Mouse (Mus musculus) hindbrain, embryonic 11.5 days (tissue): ENCODE data around the gene Capn11. TPM values are rescaled to one million over a fixed set of nuclear protein-coding genes. Genes with fewer than 3 reads are reported as not detected.

ENCODE experiments used
- ATAC-seq: fragments of 200-750 bp; cut with Nextera tagmentation; 2 replicates; pipeline ENCODE4 v1.8.0; 2017; ENCODE audit warnings: mild to moderate bottlenecking, moderate TSS enrichment, moderate library complexity; ENCODE audit not compliant: low FRiP score
- DNase-seq: peaks from one replicate; pipeline ENCODE4 v3.0.0-alpha.2; 2015; ENCODE audit warnings: low spot score
- H3K27ac ChIP-seq: fragments of 300-500 bp; sonication (generic); 2 replicates; pipeline ENCODE4 v1.5.1; 2014; ENCODE audit warnings: mild to moderate bottlenecking, low read depth, low read length
- H3K27me3 ChIP-seq: fragments of 300-500 bp; sonication (generic); 2 replicates; pipeline ENCODE4 v1.6.1; 2014; ENCODE audit warnings: mild to moderate bottlenecking, low read length, moderate library complexity, mixed read lengths; ENCODE audit not compliant: control insufficient read depth, insufficient read depth
- H3K36me3 ChIP-seq: fragments of 300-500 bp; sonication (generic); 2 replicates; pipeline ENCODE4 v1.6.1; 2014; ENCODE audit warnings: mild to moderate bottlenecking, low read length, moderate library complexity, mixed read lengths; ENCODE audit not compliant: control insufficient read depth, insufficient read depth
- H3K4me1 ChIP-seq: fragments of 300-500 bp; sonication (generic); replicated peaks from 2 replicates; pipeline ENCODE4 v1.6.1; 2014; ENCODE audit warnings: low read length, mixed read lengths; ENCODE audit not compliant: control insufficient read depth, insufficient read depth
- H3K4me2 ChIP-seq: fragments of 300-500 bp; sonication (generic); replicated peaks from 2 replicates; pipeline ENCODE4 v1.6.1; 2014; ENCODE audit warnings: mild to moderate bottlenecking, low read depth, low read length
- H3K4me3 ChIP-seq: fragments of 300-500 bp; sonication (generic); 2 replicates; pipeline ENCODE4 v1.5.1; 2014; ENCODE audit warnings: low read depth, low read length
- H3K9ac ChIP-seq: fragments of 300-500 bp; sonication (generic); 2 replicates; pipeline ENCODE4 v1.6.1; 2014; ENCODE audit warnings: low read depth, low read length
- H3K9me3 ChIP-seq: fragments of 300-500 bp; sonication (generic); 2 replicates; pipeline ENCODE4 v1.6.1; 2016; ENCODE audit warnings: low read length; ENCODE audit not compliant: control insufficient read depth
- WGBS: fragments of 180-500 bp; shearing (Covaris S2); extraction: QIAGEN DNeasy Blood & Tissue Kit; methylation state at CpG from one replicate; pipeline ENCODE4 v1.1.7; 2014; 5-methylcytosine and 5-hydroxymethylcytosine counted together
- polyA plus RNA-seq: library from polyadenylated mRNA; unstranded; fragments of >200 nt; fragmentation: Nextera tagmentation; extraction: Ambion mirVana; gene quantifications from 2 replicates; pipeline ENCODE4 v1.2.1, GENCODE M21; 2014

The Capn11 gene
- polyA plus RNA-seq, 1 experiment from 2014 or later = 0.79 TPM

- no peaks in the 10 kb centered on the region for H3K27me3 ChIP-seq
- no peaks in the 10 kb centered on the region for H3K9me3 ChIP-seq
- no peaks in the 10 kb centered on the region; the same call in 1 of the 2 replicates for H3K4me1 ChIP-seq
- ATAC-seq = no peak
- H3K9ac ChIP-seq = no peak overlapping the region
- DNase-seq = no peak
- WGBS = 88% methylated on average over 7 of the region's 7 CpGs
- H3K27ac ChIP-seq = no peak overlapping the region
- H3K36me3 ChIP-seq = no peaks in the 10 kb centered on the region
- no peak overlapping the region for H3K4me3 ChIP-seq
- no peak overlapping the region for H3K4me2 ChIP-seq
These were observed 46.2 kb downstream of the Capn11 start for GRCm38 (mm10) chr17:45612921-45613320.

GRCm38 (mm10) chr17:45612008-45612407 lies 47.1 kb downstream of the Capn11 start:
- Histone ChIP-seq H3K9me3 (no peaks in the 10 kb centered on the region), H3K27me3 (no peaks in the 10 kb centered on the region), H3K4me1 (no peaks in the 10 kb centered on the region; the same call in 1 of the 2 replicates), H3K36me3 (no peaks in the 10 kb centered on the region), H3K9ac (no peak overlapping the region), H3K4me2 (no peak overlapping the region), H3K4me3 (no peak overlapping the region), H3K27ac (no peak overlapping the region)
- WGBS = 81% methylated on average over 8 of the region's 8 CpGs
- DNase-seq (no peak), ATAC-seq (no peak)

- H3K4me3 ChIP-seq = no peak overlapping the region
- H3K4me1 ChIP-seq = no peaks in the 10 kb centered on the region; the same call in 1 of the 2 replicates
- H3K9me3 ChIP-seq = no peaks in the 10 kb centered on the region
- H3K9ac ChIP-seq = no peak overlapping the region
- ATAC-seq (no peak), DNase-seq (peak; percentile 11)
- no peaks in the 10 kb centered on the region for H3K36me3 ChIP-seq
- WGBS = 44% methylated on average over 5 of the region's 5 CpGs
- H3K27me3 ChIP-seq = no peaks in the 10 kb centered on the region
- H3K27ac ChIP-seq = no peak overlapping the region
- no peak overlapping the region for H3K4me2 ChIP-seq
These were observed 48.8 kb downstream of the Capn11 start for GRCm38 (mm10) chr17:45610144-45610866.

- H3K36me3 ChIP-seq = no peaks in the 10 kb centered on the region
- no peak overlapping the region for H3K9ac ChIP-seq
- H3K27me3 ChIP-seq = no peaks in the 10 kb centered on the region
- DNase-seq (no peak), ATAC-seq (no peak)
- H3K4me1 ChIP-seq = no peaks in the 10 kb centered on the region; the same call in 1 of the 2 replicates
- WGBS = 88% methylated on average over 4 of the region's 4 CpGs
- H3K9me3 ChIP-seq = no peaks in the 10 kb centered on the region
- H3K27ac ChIP-seq = no peak overlapping the region
- no peak overlapping the region for H3K4me3 ChIP-seq
- no peak overlapping the region for H3K4me2 ChIP-seq
These were observed 50.7 kb downstream of the Capn11 start for GRCm38 (mm10) chr17:45608396-45608795.

GRCm38 (mm10) chr17:45606992-45607879 lies 51.9 kb downstream of the Capn11 start:
- 80% methylated on average over 15 of the region's 15 CpGs for WGBS
- no peak overlapping the region for H3K4me2 ChIP-seq
- ATAC-seq (no peak), DNase-seq (no peak)
- no peaks in the 10 kb centered on the region; the same call in 1 of the 2 replicates for H3K4me1 ChIP-seq
- no peak overlapping the region for H3K9ac ChIP-seq
- H3K9me3 ChIP-seq = no peaks in the 10 kb centered on the region
- no peaks in the 10 kb centered on the region for H3K36me3 ChIP-seq
- H3K27ac ChIP-seq = no peak overlapping the region
- no peak overlapping the region for H3K4me3 ChIP-seq
- no peaks in the 10 kb centered on the region for H3K27me3 ChIP-seq

- no peak overlapping the region for H3K4me2 ChIP-seq
- no peaks in the 10 kb centered on the region for H3K9me3 ChIP-seq
- H3K4me1 ChIP-seq = peaks cover 5% of the 10 kb centered on the region; the same call in 1 of the 2 replicates
- no peak overlapping the region for H3K27ac ChIP-seq
- H3K9ac ChIP-seq = no peak overlapping the region
- DNase-seq (no peak), ATAC-seq (no peak)
- no peak overlapping the region for H3K4me3 ChIP-seq
- 84% methylated on average over 3 of the region's 3 CpGs for WGBS
- H3K27me3 ChIP-seq = peaks cover 11% of the 10 kb centered on the region
- no peaks in the 10 kb centered on the region for H3K36me3 ChIP-seq
These were observed 56.1 kb downstream of the Capn11 start for GRCm38 (mm10) chr17:45602984-45603383.

GRCm38 (mm10) chr17:45601877-45602304 lies 57.2 kb downstream of the Capn11 start, which contains the start of gene Mymx:
Gene Mymx (minus strand): TSS chr17:45602102.
- 27% methylated on average over 6 of the region's 6 CpGs for WGBS
- H3K36me3 ChIP-seq = no peaks in the 10 kb centered on the region
- H3K4me3 ChIP-seq = no peak within 1 kb of the TSS
- H3K9me3 ChIP-seq = no peaks in the 10 kb centered on the region
- H3K4me2 ChIP-seq = no peak within 1 kb of the TSS; the same call in 1 of the 2 replicates
- peaks cover 11% of the 10 kb centered on the region for H3K27me3 ChIP-seq
- H3K27ac ChIP-seq = no peak within 1 kb of the TSS
- DNase-seq (peak; percentile 40), ATAC-seq (peak; percentile 41; the same call in 1 of the 2 replicates)
- 0 out of 2 replicates have a peak within 1 kb of the TSS, but pooled peaks have one; percentile 20 for H3K9ac ChIP-seq
- H3K4me1 ChIP-seq = peaks cover 5% of the 10 kb centered on the region; the same call in 1 of the 2 replicates

GRCm38 (mm10) chr17:45601325-45601724 lies 57.8 kb downstream of the Capn11 start:
- H3K27me3 ChIP-seq = peaks cover 13% of the 10 kb centered on the region
- WGBS = 11% methylated on average over 22 of the region's 22 CpGs
- 0 out of 2 replicates have a peak overlapping the region, but pooled peaks have one; percentile 20 for H3K9ac ChIP-seq

More at GRCm38 (mm10) chr17:45601325-45601724, 57.8 kb downstream of the Capn11 start:
- ATAC-seq (no peak), DNase-seq (peak; percentile 37)
- H3K4me2 ChIP-seq = no peak overlapping the region; the same call in 1 of the 2 replicates
- H3K27ac ChIP-seq = no peak overlapping the region
- H3K4me3 ChIP-seq = no peak overlapping the region
- H3K4me1 ChIP-seq = peaks cover 7% of the 10 kb centered on the region; the same call in 1 of the 2 replicates
- H3K36me3 ChIP-seq = no peaks in the 10 kb centered on the region
- no peaks in the 10 kb centered on the region for H3K9me3 ChIP-seq
